Mouse (Mus musculus) ES-Bruce4 (cell line): ENCODE data around the gene Rsc1a1. TPM values are rescaled to one million over a fixed set of nuclear protein-coding genes. Genes with fewer than 3 reads are reported as not detected.

Experiments
- H3K27ac ChIP-seq: 2 replicates; pipeline ENCODE4 v1.5.1; 2012; ENCODE audit warnings: low read length, inconsistent platforms; ENCODE audit not compliant: insufficient read depth
- H3K27me3 ChIP-seq: 2 replicates; pipeline ENCODE4 v1.6.1; 2012; ENCODE audit warnings: mild to moderate bottlenecking, low read length, inconsistent platforms; ENCODE audit not compliant: control insufficient read depth, poor library complexity, insufficient read depth, severe bottlenecking
- H3K36me3 ChIP-seq: 2 replicates; pipeline ENCODE4 v1.6.1; 2012; ENCODE audit warnings: inconsistent platforms, mild to moderate bottlenecking, low read length, moderate library complexity; ENCODE audit not compliant: control insufficient read depth, poor library complexity, insufficient read depth, severe bottlenecking
- H3K4me1 ChIP-seq: one replicate; pipeline ENCODE4 v1.8.1; 2011; ENCODE audit warnings: low read length; ENCODE audit not compliant: control insufficient read depth, insufficient read depth
- H3K4me3 ChIP-seq: 2 replicates; pipeline ENCODE4 v1.5.1; 2011; ENCODE audit warnings: low read depth, mild to moderate bottlenecking, low read length
- H3K9ac ChIP-seq: 2 replicates; pipeline ENCODE4 v1.6.1; 2012; ENCODE audit warnings: low read depth, mild to moderate bottlenecking, inconsistent platforms; ENCODE audit not compliant: poor library complexity, severe bottlenecking
- H3K9me3 ChIP-seq: replicated peaks from 2 replicates; pipeline ENCODE4 v1.6.1; 2012; ENCODE audit warnings: mild to moderate bottlenecking, low read length, inconsistent platforms; ENCODE audit not compliant: control insufficient read depth, poor library complexity, insufficient read depth, severe bottlenecking
- CTCF ChIP-seq: IDR thresholded peaks from one replicate; pipeline ENCODE4 v1.8.1; 2011; ENCODE audit warnings: low read depth, low read length
- EP300 ChIP-seq: IDR thresholded peaks from 2 replicates; pipeline ENCODE4 v1.6.1; 2011; ENCODE audit warnings: low read depth, low read length; ENCODE audit not compliant: insufficient read depth
- POLR2A ChIP-seq: IDR thresholded peaks from one replicate; pipeline ENCODE4 v1.8.1; 2011; ENCODE audit warnings: low read length; ENCODE audit not compliant: insufficient read depth
- polyA plus RNA-seq: library from polyadenylated mRNA; stranded (reverse); fragments of >200 nt; gene quantifications from 2 replicates; pipeline ENCODE4 v1.2.4, GENCODE M21; 2011; ENCODE audit warnings: low read depth; ENCODE audit not compliant: missing spikeins, insufficient read depth, insufficient read length

Rsc1a1 gene
- polyA plus RNA-seq, 1 experiment = 4.1 TPM

GRCm38 (mm10) chr4:141686093-141686492, 694 bp upstream of the Rsc1a1 start:
- no peak overlapping the region for H3K27ac ChIP-seq
- H3K27me3 ChIP-seq = no peaks in the 10 kb centered on the region
- no peak overlapping the region for H3K4me3 ChIP-seq
- H3K4me1 ChIP-seq = peaks cover 7% of the 10 kb centered on the region
- H3K9me3 ChIP-seq = no peaks in the 10 kb centered on the region
- TF ChIP-seq CTCF = no peak
- TF ChIP-seq POLR2A = no peak
- no peak for TF ChIP-seq EP300
- peaks cover 33% of the 10 kb centered on the region for H3K36me3 ChIP-seq
- H3K9ac ChIP-seq = no peak overlapping the region

DNA sequence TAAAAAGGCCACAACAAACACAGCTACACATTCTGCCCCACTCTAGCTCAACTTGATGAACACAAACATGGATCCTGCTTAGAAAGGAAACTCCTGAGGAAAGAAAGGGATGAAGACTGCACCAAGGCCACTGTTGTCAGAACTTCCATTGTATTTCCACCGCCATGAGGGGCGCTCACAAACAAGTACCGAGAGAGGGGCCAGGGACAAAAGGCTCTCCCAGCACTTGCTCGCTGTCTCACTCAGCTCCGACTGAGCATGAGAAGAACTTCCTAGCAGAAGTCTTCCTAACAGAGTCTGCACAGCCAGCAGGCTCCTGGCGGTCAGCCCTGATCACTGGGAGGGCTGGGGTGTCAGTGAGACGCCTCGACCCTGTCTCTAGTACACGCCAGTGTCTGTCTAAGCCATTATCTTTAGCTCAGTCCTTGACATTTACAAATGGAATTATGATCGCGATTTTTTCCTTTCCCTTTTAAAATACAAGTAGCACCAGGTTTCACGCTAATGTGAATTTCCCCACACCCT, 2.6 kb downstream of the Rsc1a1 start:
- Histone ChIP-seq H3K27ac (peak overlapping the region; percentile 2; the same call in 1 of the 2 replicates), H3K9me3 (no peaks in the 10 kb centered on the region), H3K27me3 (no peaks in the 10 kb centered on the region), H3K4me1 (peaks cover 15% of the 10 kb centered on the region), H3K36me3 (peaks cover 22% of the 10 kb centered on the region), H3K9ac (no peak overlapping the region), H3K4me3 (no peak overlapping the region)
- TF ChIP-seq EP300 (no peak), CTCF (no peak), POLR2A (no peak)

DNA sequence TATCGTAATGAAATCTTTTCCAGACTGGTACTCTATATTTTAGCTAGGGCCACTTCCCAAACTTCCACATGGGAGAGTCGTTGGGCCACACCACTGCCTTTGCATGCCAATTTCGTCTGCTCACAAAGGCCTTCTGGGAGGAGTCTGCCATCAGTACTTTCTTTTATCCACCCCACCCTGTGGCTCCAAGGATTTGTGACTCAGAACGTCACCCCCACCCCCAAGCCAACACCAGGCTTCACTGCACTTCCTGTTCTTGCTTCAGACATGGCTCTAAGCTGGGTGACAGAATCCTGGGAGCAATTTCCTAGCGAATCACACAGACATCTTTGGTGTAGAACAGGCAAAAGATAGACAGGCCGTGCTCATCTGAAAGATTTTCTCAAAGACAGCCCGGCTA, 3.6 kb downstream of the Rsc1a1 start:
- H3K9me3 ChIP-seq = no peaks in the 10 kb centered on the region
- peak overlapping the region; percentile 76 for H3K27ac ChIP-seq
- no peak overlapping the region for H3K4me3 ChIP-seq
- H3K9ac ChIP-seq = no peak overlapping the region
- H3K36me3 ChIP-seq = peaks cover 18% of the 10 kb centered on the region
- TF ChIP-seq POLR2A = no peak
- TF ChIP-seq EP300 = peak; percentile 72
- no peak for TF ChIP-seq CTCF
- H3K4me1 ChIP-seq = peaks cover 15% of the 10 kb centered on the region
- no peaks in the 10 kb centered on the region for H3K27me3 ChIP-seq

- Histone ChIP-seq H3K27ac (peak overlapping the region; percentile 38; the same call in 1 of the 2 replicates), H3K9me3 (no peaks in the 10 kb centered on the region), H3K4me3 (no peak overlapping the region), H3K27me3 (no peaks in the 10 kb centered on the region), H3K36me3 (peaks cover 15% of the 10 kb centered on the region), H3K4me1 (peaks cover 17% of the 10 kb centered on the region), H3K9ac (no peak overlapping the region)
- TF ChIP-seq POLR2A (no peak), EP300 (no peak), CTCF (no peak)
These were observed 4.5 kb downstream of the Rsc1a1 start for GRCm38 (mm10) chr4:141680892-141681291.

- Histone ChIP-seq H3K9me3 (no peaks in the 10 kb centered on the region), H3K9ac (no peak overlapping the region), H3K4me1 (peaks cover 16% of the 10 kb centered on the region), H3K4me3 (no peak overlapping the region), H3K36me3 (peaks cover 1% of the 10 kb centered on the region), H3K27ac (peak overlapping the region; percentile 21; the same call in 1 of the 2 replicates), H3K27me3 (no peaks in the 10 kb centered on the region)
- TF ChIP-seq POLR2A = no peak
- TF ChIP-seq EP300 = peak; percentile 97
- TF ChIP-seq CTCF = no peak
These were observed 6.4 kb downstream of the Rsc1a1 start for GRCm38 (mm10) chr4:141679016-141679415.

DNA sequence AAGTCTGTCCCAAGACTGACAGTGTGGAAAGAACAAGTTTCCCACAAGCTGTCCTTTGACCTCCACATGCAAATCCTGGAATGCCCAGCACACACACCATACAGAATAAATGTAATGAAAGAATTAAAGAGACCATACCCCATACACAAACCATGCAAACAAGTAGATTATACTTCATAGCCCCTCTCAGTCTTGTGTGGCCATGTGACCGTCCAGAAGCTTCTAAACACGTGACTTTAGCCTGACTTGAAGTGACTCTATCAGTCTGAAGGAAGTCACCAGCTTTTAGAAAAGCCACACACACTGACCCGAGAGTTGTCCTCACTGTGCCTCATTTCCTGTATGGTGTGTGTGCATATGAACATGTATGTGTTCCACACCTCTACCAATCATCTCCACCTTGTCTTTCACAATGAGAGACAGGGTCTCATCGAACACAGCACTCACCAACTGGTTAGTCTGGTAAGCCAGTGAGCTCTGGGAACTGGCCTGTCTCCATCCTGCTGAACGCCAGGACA, 8.9 kb downstream of the Rsc1a1 start:
- no peak overlapping the region for H3K27ac ChIP-seq
- peaks cover 10% of the 10 kb centered on the region for H3K4me1 ChIP-seq
- H3K36me3 ChIP-seq = no peaks in the 10 kb centered on the region
- no peaks in the 10 kb centered on the region for H3K9me3 ChIP-seq
- H3K4me3 ChIP-seq = no peak overlapping the region
- no peak for TF ChIP-seq CTCF
- TF ChIP-seq EP300 = no peak
- TF ChIP-seq POLR2A = no peak
- H3K9ac ChIP-seq = no peak overlapping the region
- H3K27me3 ChIP-seq = no peaks in the 10 kb centered on the region
